Mouse (Mus musculus) heart, adult 2 months (tissue): ENCODE measurements around the gene Ephb2.

Source experiments
- CTCF ChIP-seq: fragments of 200-600 bp; IDR thresholded peaks from 2 replicates; pipeline ENCODE4 v1.8.1; 2022; ENCODE audit warnings: antibody characterized with exemption, mild to moderate bottlenecking, moderate library complexity
- EP300 ChIP-seq: fragments of 200-500 bp; IDR thresholded peaks from 2 replicates; pipeline ENCODE4 v1.6.1; 2011; ENCODE audit warnings: low read depth, low read length, control low read depth; ENCODE audit not compliant: insufficient read depth
- POLR2A ChIP-seq: fragments of 200-500 bp; IDR thresholded peaks from 2 replicates; pipeline ENCODE4 v1.6.1; 2011; ENCODE audit warnings: mild to moderate bottlenecking, low read depth, low read length, control low read depth; ENCODE audit not compliant: insufficient read depth

- TF ChIP-seq POLR2A: no peak
- no peak for TF ChIP-seq CTCF
- TF ChIP-seq EP300: no peak
Measured at GRCm38 (mm10) chr4:136739189-136739588, 96.6 kb downstream of the Ephb2 start.
